Mouse (Mus musculus): Measurements from ENCODE around the gene Pced1a. TPM values are rescaled to one million over a fixed set of nuclear protein-coding genes. Genes with fewer than 3 reads are reported as not detected.

Gene Pced1a
- polyA plus RNA-seq (2017; shearing (Covaris generic)) = 10 to 100 TPM; 15.0 to 23.6 TPM

DNA sequence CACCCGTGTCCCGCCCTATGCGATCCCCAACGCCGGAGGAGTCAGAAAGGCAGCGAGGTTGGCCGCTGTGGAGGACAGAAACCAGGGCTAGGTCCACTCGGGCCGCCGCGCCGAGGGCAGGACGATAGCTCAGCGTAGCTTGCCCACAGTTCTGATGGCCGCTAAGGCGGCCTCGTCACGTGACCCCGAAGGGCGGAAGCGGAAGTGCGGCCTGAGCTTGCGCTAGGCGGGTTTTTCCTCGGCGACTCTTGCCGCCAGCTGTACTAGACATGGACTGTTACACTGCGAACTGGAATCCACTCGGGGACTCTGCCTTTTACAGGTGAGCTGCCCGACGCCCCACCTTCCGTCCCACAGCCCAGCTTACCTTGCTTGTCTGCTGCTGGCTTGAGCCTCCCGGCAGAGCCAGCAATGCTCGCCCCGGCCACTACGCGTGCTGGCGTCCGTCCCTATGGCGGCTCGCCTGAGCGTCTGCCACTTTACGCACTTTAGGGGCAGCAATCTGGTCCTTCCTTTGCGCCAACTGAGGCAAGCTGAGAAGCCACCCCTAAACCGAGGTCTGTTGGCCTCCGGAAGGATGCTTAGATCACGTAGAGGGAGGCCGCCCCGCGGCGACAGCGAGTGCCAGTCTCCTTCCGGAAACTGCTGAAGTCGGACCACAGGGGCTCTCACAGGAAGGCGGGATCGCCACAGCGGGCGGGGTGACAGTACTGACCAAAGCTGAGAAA lies at the start of gene Pced1a, which contains the start of gene Vps16:
TSS of gene Pced1a (minus strand) at position 576 of the 728 bp plus-strand sequence.
TSS of gene Vps16 (plus strand) at position 214 of the 728 bp plus-strand sequence.

DNA sequence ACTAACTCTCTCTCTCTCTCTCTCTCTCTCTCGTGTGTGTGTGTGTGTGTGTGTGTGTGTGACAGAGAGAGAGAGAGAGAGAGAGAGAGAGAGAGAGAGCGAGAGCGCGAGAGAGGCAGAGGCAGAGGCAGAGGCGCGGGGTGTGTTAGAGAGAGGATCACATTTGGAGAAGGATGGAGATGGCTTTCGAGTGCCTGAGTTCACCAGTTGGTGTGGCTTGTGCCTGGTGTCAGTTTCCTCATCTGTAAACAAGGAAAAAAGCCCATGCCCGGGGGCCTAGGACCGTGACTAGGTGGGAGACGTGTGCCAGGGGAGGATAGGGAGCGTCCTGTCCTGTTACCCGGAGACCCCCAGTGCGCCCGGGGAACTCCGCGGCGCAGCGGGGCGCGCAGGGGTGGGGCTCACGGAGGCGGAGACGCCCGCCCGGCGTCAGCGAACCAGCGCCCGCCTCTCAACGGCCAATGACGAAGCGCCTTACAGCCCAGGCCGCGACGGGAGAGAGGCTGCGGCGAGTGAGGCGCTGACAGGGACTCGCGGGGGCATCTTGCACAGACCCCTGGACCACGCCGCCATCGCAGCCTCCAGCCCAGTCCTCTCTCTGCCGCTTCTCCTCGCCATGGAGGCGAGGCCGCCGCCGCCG lies 25.4 kb upstream of the Pced1a start, which contains the start of gene Ptpra:
TSS of gene Ptpra (plus strand) at position 485 of the 640 bp plus-strand sequence.

DNA sequence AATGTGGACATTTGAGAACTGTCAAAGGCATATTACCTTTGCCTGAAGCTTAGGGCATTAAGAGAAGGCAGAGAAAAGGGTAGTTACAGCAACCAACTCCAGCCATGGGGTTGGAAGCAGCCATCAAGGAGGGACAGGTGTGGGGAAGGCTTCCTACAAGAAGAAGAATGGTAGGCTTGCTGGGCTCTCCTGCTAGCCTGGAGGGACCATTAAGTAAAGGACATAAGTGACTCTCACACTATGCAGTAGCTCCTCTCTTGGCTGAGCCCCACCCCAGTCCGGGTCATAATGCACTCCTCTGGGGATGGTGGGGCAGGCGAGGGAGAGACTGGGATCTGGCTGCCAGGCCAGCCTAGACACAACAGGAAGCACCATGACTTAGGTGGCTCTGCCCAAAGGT lies 18.3 kb downstream of the Pced1a start, which contains the start of gene Tmem239:
TSS of gene Tmem239 (plus strand) at position 301 of the 400 bp plus-strand sequence.

DNA sequence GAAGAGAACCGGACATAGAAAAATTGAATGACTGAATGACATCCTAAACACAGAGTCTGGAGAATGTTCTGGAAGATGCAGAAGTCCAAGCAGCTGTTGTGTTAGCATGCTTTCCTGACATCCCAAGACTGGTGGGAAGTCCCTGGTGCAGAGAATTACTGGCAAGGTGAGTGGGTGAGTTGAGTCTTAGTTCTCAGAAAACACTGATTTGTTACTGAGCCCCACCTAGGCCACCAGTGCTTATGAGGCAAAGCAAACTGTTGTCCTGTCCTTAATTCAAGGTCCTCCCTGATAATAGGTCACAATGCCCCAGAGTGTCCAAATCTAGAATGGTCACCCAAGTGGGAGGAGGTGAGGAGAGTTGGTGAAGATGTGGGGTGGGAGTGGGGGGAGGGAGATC lies 19.6 kb downstream of the Pced1a start, which contains the start of the genes Gm28372 and 1700020A23Rik:
TSS of gene Gm28372 (plus strand) at position 301 of the 400 bp plus-strand sequence.
TSS of gene 1700020A23Rik (plus strand) at position 321 of the 400 bp plus-strand sequence.

DNA sequence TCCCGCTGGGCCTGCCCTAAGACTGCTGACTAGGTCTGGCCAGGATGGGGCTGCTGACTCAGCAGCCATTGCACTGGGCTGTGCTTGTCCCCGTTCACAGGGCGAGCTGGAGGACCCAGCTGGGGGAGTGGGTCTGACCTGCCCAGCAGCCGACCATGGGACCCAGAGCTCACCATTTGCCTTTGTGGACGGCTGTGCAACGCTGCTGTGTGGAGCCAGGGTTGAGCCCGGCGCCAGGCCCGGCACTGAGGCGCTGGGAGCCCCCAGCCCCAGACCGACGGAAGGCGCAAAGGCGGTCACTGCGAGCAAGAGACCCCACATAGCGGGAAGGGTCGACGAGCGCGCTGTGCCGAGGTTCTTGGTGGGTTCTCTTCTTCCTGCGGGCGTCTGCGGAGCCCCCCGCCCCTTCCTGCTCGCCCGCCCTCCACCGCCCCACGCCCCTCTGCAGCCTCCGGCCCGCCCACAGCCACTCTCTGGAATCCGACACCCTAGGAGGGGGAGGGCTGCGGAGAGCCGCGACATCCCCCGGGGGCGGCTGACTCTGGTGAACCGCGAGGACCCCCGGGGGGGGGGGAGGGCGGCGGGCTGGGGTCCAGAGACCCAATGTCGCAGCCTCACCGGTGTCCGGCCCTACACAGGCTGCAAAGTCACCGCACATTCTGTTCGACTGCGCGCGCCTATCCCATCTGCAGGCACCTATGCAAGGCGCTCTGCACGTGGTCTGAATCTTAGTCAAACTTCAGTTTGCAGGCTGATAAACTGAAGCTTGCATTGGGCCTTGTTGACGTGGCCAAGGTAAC lies 27.1 kb downstream of the Pced1a start, which contains the start of gene Cpxm1:
TSS of gene Cpxm1 (minus strand) at position 389 of the 800 bp plus-strand sequence.

Other genes with a start within 250 kb of the Pced1a start
- 100 to 1,000 TPM; 377 to 503 TPM for gene Snrpb, start 245.3 kb downstream of the Pced1a start, polyA plus RNA-seq (2017; shearing (Covaris generic))
- under 1 TPM in 1 of 2 experiments, not detected in 1; 0.18 TPM for gene Tmc2, start 229.5 kb downstream of the Pced1a start, polyA plus RNA-seq (2017; shearing (Covaris generic))
- 100 to 1,000 TPM; 161 to 317 TPM for gene Nop56, start 150.3 kb downstream of the Pced1a start, polyA plus RNA-seq (2017; shearing (Covaris generic))
- gene Idh3b, start 140.2 kb downstream of the Pced1a start, polyA plus RNA-seq (2017; shearing (Covaris generic)) = 100 to 1,000 TPM; 173 TPM
- gene Ebf4, start 129.5 kb downstream of the Pced1a start, polyA plus RNA-seq (2017; shearing (Covaris generic)) = not detected
- gene Cpxm1, start 27.1 kb downstream of the Pced1a start, polyA plus RNA-seq (2017; shearing (Covaris generic)) = under 1 TPM; 0.27 to 0.35 TPM
- under 1 TPM in 1 of 2 experiments, not detected in 1; 0.12 TPM for gene Gm28372, start 19.5 kb downstream of the Pced1a start, polyA plus RNA-seq (2017; shearing (Covaris generic))
- gene 1700020A23Rik, start 19.4 kb downstream of the Pced1a start, polyA plus RNA-seq (2017; shearing (Covaris generic)) = not detected
- gene Tmem239, start 18.2 kb downstream of the Pced1a start, polyA plus RNA-seq (2017; shearing (Covaris generic)) = under 1 TPM in 1 of 2 experiments, not detected in 1; 0.29 TPM
- 100 to 1,000 TPM; 196 to 225 TPM for gene Vps16, start 362 bp downstream of the Pced1a start, polyA plus RNA-seq (2017; shearing (Covaris generic))
- 100 to 1,000 TPM; 138 to 167 TPM for gene Ptpra, start 25.6 kb upstream of the Pced1a start, polyA plus RNA-seq (2017; shearing (Covaris generic))
- gene Mrps26, start 139.0 kb upstream of the Pced1a start, polyA plus RNA-seq (2017; shearing (Covaris generic)) = 100 to 1,000 TPM in 1 of 2 experiments, 10 to 100 TPM in 1; 94.7 to 134 TPM
- gene Oxt, start 151.5 kb upstream of the Pced1a start, polyA plus RNA-seq (2017; shearing (Covaris generic)) = not detected
- gene Avp, start 157.9 kb upstream of the Pced1a start, polyA plus RNA-seq (2017; shearing (Covaris generic)) = not detected
- 10 to 100 TPM; 14.2 to 17.2 TPM for gene Fastkd5, start 205.3 kb upstream of the Pced1a start, polyA plus RNA-seq (2017; shearing (Covaris generic))
- gene Ubox5, start 205.3 kb upstream of the Pced1a start, polyA plus RNA-seq (2017; shearing (Covaris generic)) = 10 to 100 TPM in 1 of 2 experiments, 1 to 10 TPM in 1; 10.0 to 10.9 TPM
- gene Lzts3, start 218.1 kb upstream of the Pced1a start, polyA plus RNA-seq (2017; shearing (Covaris generic)) = under 1 TPM; 0.37 to 0.71 TPM
- 100 to 1,000 TPM; 134 to 141 TPM for gene Ddrgk1, start 240.0 kb upstream of the Pced1a start, polyA plus RNA-seq (2017; shearing (Covaris generic))
- 10 to 100 TPM; 51.1 to 56.7 TPM for gene Itpa, start 242.9 kb upstream of the Pced1a start, polyA plus RNA-seq (2017; shearing (Covaris generic))